Mouse (Mus musculus): ENCODE data around the gene Rnf225.
"Not testable (repeated sequence)": the region's sequence is repeated elsewhere in the genome, so short reads cannot be mapped to it uniquely, and the experiment has no call there.

The Rnf225 gene

GRCm38 (mm10) chr7:12927191-12927680, at the start of gene Rnf225:
TSS of gene Rnf225 (plus strand) at chr7:12927416.
- ATAC-seq (ENCODE audit: low TSS enrichment): no peak

- peak; percentile 46 for ATAC-seq (ENCODE audit: low TSS enrichment)
Observed at GRCm38 (mm10) chr7:12880036-12880435, 47.2 kb upstream of the Rnf225 start.

GRCm38 (mm10) chr7:12880497-12880896, 46.7 kb upstream of the Rnf225 start:
- not testable (repeated sequence) for ATAC-seq (ENCODE audit: low TSS enrichment)

GRCm38 (mm10) chr7:12880911-12881660, 46.1 kb upstream of the Rnf225 start, which contains the start of gene Zfp128:
TSS of gene Zfp128 (plus strand) at chr7:12881177.
- ATAC-seq (ENCODE audit: low TSS enrichment): peak; percentile 100

GRCm38 (mm10) chr7:12886563-12887266, 40.5 kb upstream of the Rnf225 start:
- ATAC-seq (ENCODE audit: low TSS enrichment): peak; percentile 62; the same call in 1 of the 2 replicates

- no peak for ATAC-seq (ENCODE audit: low TSS enrichment)
Observed at GRCm38 (mm10) chr7:12887585-12887984, 39.6 kb upstream of the Rnf225 start.

- ATAC-seq (ENCODE audit: low TSS enrichment): no peak
Observed at GRCm38 (mm10) chr7:12890928-12891327, 36.3 kb upstream of the Rnf225 start.

- ATAC-seq (ENCODE audit: low TSS enrichment): no peak
Observed at GRCm38 (mm10) chr7:12891334-12891733, 35.9 kb upstream of the Rnf225 start.

- peak; percentile 100 for ATAC-seq (ENCODE audit: low TSS enrichment)
Observed at GRCm38 (mm10) chr7:12897655-12898410, 29.4 kb upstream of the Rnf225 start, which contains the start of gene Zscan22. TSS of gene Zscan22 (plus strand) at chr7:12897815.

GRCm38 (mm10) chr7:12901517-12901916, 25.7 kb upstream of the Rnf225 start:
- no peak for ATAC-seq (ENCODE audit: low TSS enrichment)

GRCm38 (mm10) chr7:12903623-12904022, 23.6 kb upstream of the Rnf225 start:
- ATAC-seq (ENCODE audit: low TSS enrichment): no peak

- no peak for ATAC-seq (ENCODE audit: low TSS enrichment)
Observed at GRCm38 (mm10) chr7:12905146-12905545, 22.1 kb upstream of the Rnf225 start.

GRCm38 (mm10) chr7:12909498-12909962, 17.7 kb upstream of the Rnf225 start:
- peak; percentile 71; the same call in 1 of the 2 replicates for ATAC-seq (ENCODE audit: low TSS enrichment)

GRCm38 (mm10) chr7:12910181-12910668, 17.0 kb upstream of the Rnf225 start:
- peak; percentile 87 for ATAC-seq (ENCODE audit: low TSS enrichment)

- ATAC-seq (ENCODE audit: low TSS enrichment): no peak
Observed at GRCm38 (mm10) chr7:12913556-12913955, 13.7 kb upstream of the Rnf225 start.

GRCm38 (mm10) chr7:12920495-12920894, 6.7 kb upstream of the Rnf225 start:
- ATAC-seq (ENCODE audit: low TSS enrichment): not testable (repeated sequence)

GRCm38 (mm10) chr7:12921318-12921704, 5.9 kb upstream of the Rnf225 start:
- ATAC-seq (ENCODE audit: low TSS enrichment): peak; percentile 62

GRCm38 (mm10) chr7:12921705-12922465, 5.3 kb upstream of the Rnf225 start, which contains the start of gene Rps5:
TSS of gene Rps5 (plus strand) at chr7:12922290.
- ATAC-seq (ENCODE audit: low TSS enrichment): peak; percentile 95

GRCm38 (mm10) chr7:12922729-12923128, 4.5 kb upstream of the Rnf225 start:
- no peak for ATAC-seq (ENCODE audit: low TSS enrichment)

GRCm38 (mm10) chr7:12926316-12926715, 900 bp upstream of the Rnf225 start:
- ATAC-seq (ENCODE audit: low TSS enrichment): no peak
